Mouse (Mus musculus): ENCODE measurements around the gene Fkbp5. TPM values are rescaled to one million over a fixed set of nuclear protein-coding genes. Genes with fewer than 3 reads are reported as not detected.

Gene Fkbp5
- polyA plus RNA-seq, 1 experiment, result 26.1 TPM

GRCm38 (mm10) chr17:28438342-28439115, 78.8 kb downstream of the Fkbp5 start:
- Histone ChIP-seq H3K27ac (ENCODE audit: insufficient read depth, low read length) (no peak overlapping the region), H3K4me3 (ENCODE audit: extremely low read depth, insufficient read depth, insufficient read length) (no peak overlapping the region), H3K36me3 (ENCODE audit: control insufficient read depth, insufficient read depth, low read length) (peaks cover 10% of the 10 kb centered on the region), H3K4me1 (ENCODE audit: control insufficient read depth, insufficient read depth, insufficient read length) (peaks cover 5% of the 10 kb centered on the region; the same call in 1 of the 2 replicates), H3K27me3 (ENCODE audit: control insufficient read depth, insufficient read depth, low read length) (no peaks in the 10 kb centered on the region)
- TF ChIP-seq POLR2A (IDR thresholded peaks at IDR 0.05; ENCODE audit: low read depth, low read length), result no peak
- DNase-seq (ENCODE audit: low read depth in 1 of 2, low spot score in 2 of 2), result no peak
- WGBS, result 82% methylated on average over 6 of the region's 6 CpGs

GRCm38 (mm10) chr17:28437938-28438337, 79.4 kb downstream of the Fkbp5 start:
- DNase-seq (ENCODE audit: low read depth in 1 of 2, low spot score in 2 of 2), result no peak
- 87% methylated on average over 2 of the region's 2 CpGs for WGBS
- Histone ChIP-seq H3K4me1 (ENCODE audit: control insufficient read depth, insufficient read depth, insufficient read length) (peaks cover 5% of the 10 kb centered on the region; the same call in 1 of the 2 replicates), H3K36me3 (ENCODE audit: control insufficient read depth, insufficient read depth, low read length) (peaks cover 10% of the 10 kb centered on the region), H3K4me3 (ENCODE audit: extremely low read depth, insufficient read depth, insufficient read length) (no peak overlapping the region), H3K27me3 (ENCODE audit: control insufficient read depth, insufficient read depth, low read length) (no peaks in the 10 kb centered on the region), H3K27ac (ENCODE audit: insufficient read depth, low read length) (no peak overlapping the region)
- TF ChIP-seq CTCF (IDR thresholded peaks at IDR 0.05; ENCODE audit: extremely low read depth, insufficient read depth, insufficient read length, insufficient replicate concordance) (no peak), POLR2A (IDR thresholded peaks at IDR 0.05; ENCODE audit: low read depth, low read length) (no peak)

GRCm38 (mm10) chr17:28434921-28435485, 82.3 kb downstream of the Fkbp5 start:
- Histone ChIP-seq H3K27me3 (ENCODE audit: control insufficient read depth, insufficient read depth, low read length) (no peaks in the 10 kb centered on the region), H3K36me3 (ENCODE audit: control insufficient read depth, insufficient read depth, low read length) (peaks cover 10% of the 10 kb centered on the region), H3K4me3 (ENCODE audit: extremely low read depth, insufficient read depth, insufficient read length) (no peak overlapping the region), H3K4me1 (ENCODE audit: control insufficient read depth, insufficient read depth, insufficient read length) (no peaks in the 10 kb centered on the region), H3K27ac (ENCODE audit: insufficient read depth, low read length) (no peak overlapping the region)
- TF ChIP-seq CTCF (IDR thresholded peaks at IDR 0.05; ENCODE audit: extremely low read depth, insufficient read depth, insufficient read length, insufficient replicate concordance) (no peak), POLR2A (IDR thresholded peaks at IDR 0.05; ENCODE audit: low read depth, low read length) (no peak)
- WGBS, result 78% methylated on average over 5 of the region's 5 CpGs
- no peak for DNase-seq (ENCODE audit: low read depth in 1 of 2, low spot score in 2 of 2)

- TF ChIP-seq POLR2A (IDR thresholded peaks at IDR 0.05; ENCODE audit: low read depth, low read length) (no peak), CTCF (IDR thresholded peaks at IDR 0.05; ENCODE audit: extremely low read depth, insufficient read depth, insufficient read length, insufficient replicate concordance) (no peak)
- no peak overlapping the region for H3K27ac ChIP-seq (ENCODE audit: insufficient read depth, low read length)
- H3K4me1 ChIP-seq (ENCODE audit: control insufficient read depth, insufficient read depth, insufficient read length), result no peaks in the 10 kb centered on the region
- 76% methylated on average over 6 of the region's 6 CpGs for WGBS
- peaks cover 2% of the 10 kb centered on the region; the same call in 1 of the 2 replicates for H3K36me3 ChIP-seq (ENCODE audit: control insufficient read depth, insufficient read depth, low read length)
- no peaks in the 10 kb centered on the region for H3K27me3 ChIP-seq (ENCODE audit: control insufficient read depth, insufficient read depth, low read length)
- H3K4me3 ChIP-seq (ENCODE audit: extremely low read depth, insufficient read depth, insufficient read length), result no peak overlapping the region
- DNase-seq (ENCODE audit: low read depth in 1 of 2, low spot score in 2 of 2), result no peak
Measured at GRCm38 (mm10) chr17:28433029-28433428, 84.3 kb downstream of the Fkbp5 start.

GRCm38 (mm10) chr17:28431931-28432335, 85.4 kb downstream of the Fkbp5 start:
- WGBS, result 82% methylated on average over 6 of the region's 6 CpGs
- no peaks in the 10 kb centered on the region for H3K27me3 ChIP-seq (ENCODE audit: control insufficient read depth, insufficient read depth, low read length)

GRCm38 (mm10) chr17:28431038-28431437, 86.3 kb downstream of the Fkbp5 start:
- TF ChIP-seq POLR2A (IDR thresholded peaks at IDR 0.05; ENCODE audit: low read depth, low read length), result no peak
- no peak for TF ChIP-seq CTCF (IDR thresholded peaks at IDR 0.05; ENCODE audit: extremely low read depth, insufficient read depth, insufficient read length, insufficient replicate concordance)
- no peak overlapping the region for H3K4me3 ChIP-seq (ENCODE audit: extremely low read depth, insufficient read depth, insufficient read length)
- no peak for DNase-seq (ENCODE audit: low read depth in 1 of 2, low spot score in 2 of 2)
- 90% methylated on average over 7 of the region's 7 CpGs for WGBS
- H3K27ac ChIP-seq (ENCODE audit: insufficient read depth, low read length), result no peak overlapping the region
- H3K36me3 ChIP-seq (ENCODE audit: control insufficient read depth, insufficient read depth, low read length), result peaks cover 1% of the 10 kb centered on the region; the same call in 1 of the 2 replicates
- no peaks in the 10 kb centered on the region for H3K4me1 ChIP-seq (ENCODE audit: control insufficient read depth, insufficient read depth, insufficient read length)
- no peaks in the 10 kb centered on the region for H3K27me3 ChIP-seq (ENCODE audit: control insufficient read depth, insufficient read depth, low read length)

More at GRCm38 (mm10) chr17:28431931-28432335, 85.4 kb downstream of the Fkbp5 start:
- Histone ChIP-seq H3K4me1 (ENCODE audit: control insufficient read depth, insufficient read depth, insufficient read length) (no peaks in the 10 kb centered on the region), H3K4me3 (ENCODE audit: extremely low read depth, insufficient read depth, insufficient read length) (no peak overlapping the region), H3K36me3 (ENCODE audit: control insufficient read depth, insufficient read depth, low read length) (peaks cover under 1% of the 10 kb centered on the region; the same call in 1 of the 2 replicates), H3K27ac (ENCODE audit: insufficient read depth, low read length) (no peak overlapping the region)
- no peak for TF ChIP-seq CTCF (IDR thresholded peaks at IDR 0.05; ENCODE audit: extremely low read depth, insufficient read depth, insufficient read length, insufficient replicate concordance)
- TF ChIP-seq POLR2A (IDR thresholded peaks at IDR 0.05; ENCODE audit: low read depth, low read length), result no peak
- DNase-seq (ENCODE audit: low read depth in 1 of 2, low spot score in 2 of 2), result no peak

Measured in spleen, adult 2 months (tissue).